Mouse (Mus musculus) forebrain, embryonic 13.5 days (tissue): ENCODE data around the gene Khdrbs1. TPM values are rescaled to one million over a fixed set of nuclear protein-coding genes. Genes with fewer than 3 reads are reported as not detected.
"Not testable (repeated sequence)": the region's sequence is repeated elsewhere in the genome, so short reads cannot be mapped to it uniquely, and the experiment has no call there.

ENCODE experiments used
- ATAC-seq: fragments of 200-750 bp; cut with Nextera tagmentation; 2 replicates; pipeline ENCODE4 v1.8.0; 2017
- H3K27ac ChIP-seq: fragments of 300-500 bp; sonication (generic); 2 replicates; pipeline ENCODE4 v1.5.1; 2015; ENCODE audit warnings: inconsistent platforms, mild to moderate bottlenecking, moderate library complexity
- H3K27me3 ChIP-seq: fragments of 300-500 bp; sonication (generic); 2 replicates; pipeline ENCODE4 v1.6.1; 2015; ENCODE audit warnings: mild to moderate bottlenecking, inconsistent platforms
- H3K36me3 ChIP-seq: fragments of 300-500 bp; sonication (generic); 2 replicates; pipeline ENCODE4 v1.6.1; 2015; ENCODE audit warnings: mild to moderate bottlenecking, inconsistent platforms; ENCODE audit not compliant: poor library complexity, severe bottlenecking
- H3K4me1 ChIP-seq: fragments of 300-500 bp; sonication (generic); 2 replicates; pipeline ENCODE4 v1.6.1; 2015; ENCODE audit warnings: inconsistent platforms
- H3K4me2 ChIP-seq: fragments of 300-500 bp; sonication (generic); 2 replicates; pipeline ENCODE4 v1.6.1; 2015; ENCODE audit warnings: inconsistent platforms, mild to moderate bottlenecking, moderate library complexity
- H3K4me3 ChIP-seq: fragments of 300-500 bp; sonication (generic); 2 replicates; pipeline ENCODE4 v1.5.1; 2015; ENCODE audit warnings: mild to moderate bottlenecking, inconsistent platforms
- H3K9ac ChIP-seq: fragments of 300-500 bp; sonication (generic); 2 replicates; pipeline ENCODE4 v1.6.1; 2015; ENCODE audit warnings: mild to moderate bottlenecking, inconsistent platforms
- H3K9me3 ChIP-seq: fragments of 300-500 bp; sonication (generic); replicated peaks from 2 replicates; pipeline ENCODE4 v1.6.1; 2016; ENCODE audit warnings: inconsistent platforms
- WGBS: fragments of 180-500 bp; shearing (Covaris S2); methylation state at CpG from one replicate; pipeline ENCODE4 v1.1.7; 2015; 5-methylcytosine and 5-hydroxymethylcytosine counted together
- polyA plus RNA-seq: library from polyadenylated mRNA; unstranded; fragments of >200 nt; fragmentation: Nextera tagmentation; extraction: Ambion mirVana; gene quantifications from 2 replicates; pipeline ENCODE4 v1.2.1, GENCODE M21; 2015

The Khdrbs1 gene
- polyA plus RNA-seq, 1 experiment from 2014 or later: 190 TPM

DNA sequence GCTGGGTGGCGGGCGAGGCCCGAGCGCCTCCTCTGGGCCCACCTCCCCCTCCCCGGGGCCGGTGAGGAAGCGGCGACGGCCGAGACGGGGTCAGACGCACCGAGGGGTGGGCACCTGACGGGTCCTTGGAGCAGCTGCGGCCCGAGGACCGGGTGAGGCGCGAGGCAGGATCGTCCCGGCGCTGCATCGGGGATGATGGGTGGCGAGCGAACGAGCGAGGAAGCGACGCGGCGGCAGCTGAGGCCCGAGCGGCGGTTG is 200 bp downstream of the Khdrbs1 start:
- WGBS: 0% methylated on average over 20 of the region's 34 CpGs
- Histone ChIP-seq H3K27ac (peak overlapping the region; percentile 97), H3K9me3 (no peaks in the 10 kb centered on the region), H3K4me1 (peaks cover 39% of the 10 kb centered on the region), H3K27me3 (no peaks in the 10 kb centered on the region), H3K4me2 (peak overlapping the region; percentile 83), H3K4me3 (peak overlapping the region; percentile 100), H3K36me3 (no peaks in the 10 kb centered on the region), H3K9ac (peak overlapping the region; percentile 100)
- no peak; the same call in 1 of the 2 replicates for ATAC-seq

DNA sequence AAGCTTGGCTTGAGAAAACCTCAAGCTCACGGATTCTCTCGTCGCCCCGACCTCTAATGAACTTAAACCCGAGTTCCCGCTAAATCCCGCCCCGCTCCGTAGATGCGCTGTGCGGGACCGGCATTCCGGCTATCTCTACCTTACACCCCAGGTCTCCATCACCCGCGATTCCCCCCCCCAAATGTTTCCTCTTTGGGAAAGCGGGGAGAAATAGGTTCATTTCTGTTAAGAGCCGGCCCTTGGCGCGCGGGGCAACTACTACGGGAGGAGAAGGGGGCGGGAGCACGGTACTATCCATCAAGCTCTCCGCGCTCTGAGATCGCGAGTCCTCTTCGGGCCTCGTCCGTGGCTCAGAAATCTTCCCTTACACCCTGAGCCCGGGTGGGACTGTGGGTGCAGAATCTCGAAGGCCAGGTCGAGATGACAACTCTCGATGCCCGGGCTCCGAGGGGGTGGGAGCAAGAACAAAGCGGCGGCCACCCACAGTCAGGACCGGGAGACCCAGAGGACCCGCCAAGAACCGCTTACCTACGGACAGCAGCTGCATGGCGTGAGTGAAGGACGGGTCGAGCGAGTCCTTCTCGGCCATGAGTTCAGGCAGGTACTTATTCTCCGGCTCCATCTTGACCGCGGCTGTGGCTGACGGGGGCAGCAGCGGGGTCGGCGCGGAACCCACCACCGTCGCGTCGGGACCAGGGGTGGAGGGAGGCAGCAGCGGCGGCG is 691 bp downstream of the Khdrbs1 start:
- ATAC-seq: peak; percentile 2
- under 1% methylated on average over 61 of the region's 62 CpGs for WGBS

DNA sequence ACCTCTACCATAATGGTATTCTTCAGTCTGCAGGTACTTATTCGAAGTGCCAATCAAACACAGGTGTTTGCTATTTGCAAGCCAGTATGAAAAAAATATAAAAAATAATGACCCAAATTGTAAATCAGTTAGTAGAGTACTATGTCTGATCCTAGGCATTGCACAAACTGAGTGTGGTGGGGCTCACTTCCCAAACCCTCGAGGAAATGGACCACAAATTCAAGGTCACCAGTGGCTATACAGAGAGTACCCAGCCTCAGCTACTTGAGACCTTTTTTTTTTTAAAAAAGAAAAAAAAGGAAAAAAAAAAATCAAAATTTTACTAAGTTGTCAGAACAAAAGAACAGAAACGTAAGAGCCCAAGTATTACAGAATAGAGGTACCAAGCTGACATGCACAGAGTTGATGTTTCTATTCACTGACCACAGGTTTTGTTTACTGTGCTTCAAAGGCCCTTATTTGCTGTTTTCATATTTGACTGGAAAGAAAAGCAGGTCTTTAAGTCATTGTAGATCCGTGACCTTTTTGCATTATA is 2.9 kb downstream of the Khdrbs1 start:
- 71% methylated on average over 4 of the region's 4 CpGs for WGBS
- H3K9ac ChIP-seq: peak overlapping the region; percentile 1; the same call in 1 of the 2 replicates
- H3K4me1 ChIP-seq: peaks cover 50% of the 10 kb centered on the region

More for the DNA sequence above, 691 bp downstream of the Khdrbs1 start:
- Histone ChIP-seq H3K4me2 (peak overlapping the region; percentile 83), H3K4me3 (peak overlapping the region; percentile 100), H3K27me3 (no peaks in the 10 kb centered on the region), H3K4me1 (peaks cover 42% of the 10 kb centered on the region), H3K36me3 (no peaks in the 10 kb centered on the region), H3K9me3 (no peaks in the 10 kb centered on the region), H3K9ac (peak overlapping the region; percentile 100), H3K27ac (peak overlapping the region; percentile 97)

DNA sequence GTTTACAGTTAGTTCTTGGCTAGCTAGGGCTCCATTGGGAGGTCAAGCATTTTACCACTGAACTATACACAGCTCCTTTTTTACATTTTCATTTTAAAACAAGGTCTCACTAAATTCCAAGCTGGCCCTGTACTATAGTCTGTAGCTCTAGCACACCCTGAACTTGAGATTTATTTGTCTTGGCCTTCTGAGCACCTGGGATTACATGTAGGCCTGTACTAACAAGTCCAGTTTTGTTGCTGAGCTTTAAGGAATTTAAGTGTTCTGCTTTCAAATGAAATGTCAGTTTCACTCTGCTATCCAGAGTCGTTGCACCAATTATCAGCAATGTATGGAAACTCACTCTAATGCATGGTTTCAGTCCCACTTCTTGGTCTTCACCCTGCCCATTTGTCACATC is 5.9 kb downstream of the Khdrbs1 start:
- H3K27me3 ChIP-seq: no peaks in the 10 kb centered on the region
- no peaks in the 10 kb centered on the region for H3K9me3 ChIP-seq
- H3K9ac ChIP-seq: no peak overlapping the region
- peaks cover 6% of the 10 kb centered on the region; the same call in 1 of the 2 replicates for H3K36me3 ChIP-seq
- 93% methylated on average over 1 of the region's 1 CpGs for WGBS
- H3K4me3 ChIP-seq: no peak overlapping the region
- no peak overlapping the region for H3K4me2 ChIP-seq
- no peak overlapping the region for H3K27ac ChIP-seq
- ATAC-seq: no peak
- H3K4me1 ChIP-seq: peaks cover 48% of the 10 kb centered on the region

More for the DNA sequence above, 2.9 kb downstream of the Khdrbs1 start:
- Histone ChIP-seq H3K4me2 (peak overlapping the region; percentile 83), H3K27ac (no peak overlapping the region), H3K36me3 (peaks cover 6% of the 10 kb centered on the region; the same call in 1 of the 2 replicates), H3K4me3 (peak overlapping the region; percentile 100), H3K27me3 (no peaks in the 10 kb centered on the region), H3K9me3 (no peaks in the 10 kb centered on the region)
- ATAC-seq: no peak

DNA sequence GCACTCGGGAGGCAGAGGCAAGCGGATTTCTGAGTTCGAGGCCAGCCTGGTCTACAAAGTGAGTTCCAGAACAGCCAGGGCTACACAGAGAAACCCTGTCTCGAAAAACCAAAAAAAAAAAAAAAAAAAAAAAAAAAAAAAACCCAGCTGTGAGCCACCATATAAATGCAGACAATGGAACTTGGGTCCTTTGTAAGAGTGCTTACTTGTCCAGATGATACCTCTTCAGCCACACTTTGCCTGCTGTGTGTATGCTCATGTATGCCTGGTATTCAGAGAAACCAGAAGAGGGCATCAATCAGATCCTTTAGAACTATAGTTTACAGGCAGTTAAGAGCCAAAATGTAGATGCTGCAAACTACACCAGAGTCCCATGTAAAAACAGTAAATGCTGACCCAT is 6.6 kb downstream of the Khdrbs1 start:
- not testable (repeated sequence) for H3K9ac ChIP-seq, H3K27ac ChIP-seq, H3K4me3 ChIP-seq, ATAC-seq, H3K27me3 ChIP-seq, H3K9me3 ChIP-seq, H3K36me3 ChIP-seq, H3K4me2 ChIP-seq
- peaks cover 47% of the 10 kb centered on the region for H3K4me1 ChIP-seq
- WGBS: 93% methylated on average over 4 of the region's 4 CpGs

DNA sequence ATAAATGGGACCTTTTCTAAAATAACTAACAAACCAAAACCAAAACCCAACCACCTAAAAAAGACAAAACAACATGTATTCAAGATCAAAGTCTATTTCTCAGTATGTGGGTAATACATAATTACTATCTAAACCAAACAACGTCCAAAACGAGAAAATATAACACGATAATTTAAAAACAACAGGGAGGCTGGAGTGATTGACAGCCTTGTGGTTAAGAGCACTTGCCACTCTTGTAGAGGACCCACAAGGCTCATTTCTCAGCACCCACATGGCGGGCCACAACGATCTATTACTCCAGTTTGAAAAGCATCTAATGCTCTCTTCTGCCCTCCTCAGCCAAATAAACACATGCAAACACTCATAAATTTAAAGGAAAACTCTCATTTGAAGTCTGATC is 10.7 kb downstream of the Khdrbs1 start:
- no peaks in the 10 kb centered on the region for H3K9me3 ChIP-seq
- no peak for ATAC-seq
- H3K4me2 ChIP-seq: no peak overlapping the region
- no peak overlapping the region for H3K27ac ChIP-seq
- H3K4me1 ChIP-seq: peaks cover 16% of the 10 kb centered on the region
- H3K27me3 ChIP-seq: no peaks in the 10 kb centered on the region
- peaks cover 38% of the 10 kb centered on the region for H3K36me3 ChIP-seq
- WGBS: 72% methylated on average over 5 of the region's 5 CpGs
- H3K4me3 ChIP-seq: no peak overlapping the region
- no peak overlapping the region for H3K9ac ChIP-seq

DNA sequence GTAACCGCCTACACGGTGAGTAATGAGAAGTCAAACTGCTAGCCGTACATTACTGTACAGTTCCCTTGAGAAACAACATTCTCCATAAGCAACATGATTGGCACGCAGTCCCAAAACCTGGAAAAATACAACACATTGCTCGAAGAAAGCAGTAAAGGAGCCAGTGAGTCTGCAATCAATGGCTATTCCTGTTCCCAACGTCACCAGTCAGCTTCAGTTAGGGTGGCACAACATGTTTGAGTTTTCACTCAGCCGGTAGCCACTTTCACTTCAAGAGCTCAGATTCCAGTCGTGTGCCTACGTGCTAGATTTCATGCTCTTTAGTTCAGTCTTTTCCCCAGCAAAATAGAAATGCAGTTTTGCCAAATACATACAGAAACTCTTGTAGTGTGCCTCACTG is 25.8 kb downstream of the Khdrbs1 start:
- H3K4me1 ChIP-seq: no peaks in the 10 kb centered on the region
- no peaks in the 10 kb centered on the region for H3K27me3 ChIP-seq
- ATAC-seq: no peak
- WGBS: 94% methylated on average over 9 of the region's 9 CpGs
- no peak overlapping the region for H3K4me2 ChIP-seq
- no peaks in the 10 kb centered on the region for H3K9me3 ChIP-seq
- no peak overlapping the region for H3K9ac ChIP-seq
- H3K36me3 ChIP-seq: peaks cover 84% of the 10 kb centered on the region
- H3K27ac ChIP-seq: no peak overlapping the region
- no peak overlapping the region for H3K4me3 ChIP-seq

DNA sequence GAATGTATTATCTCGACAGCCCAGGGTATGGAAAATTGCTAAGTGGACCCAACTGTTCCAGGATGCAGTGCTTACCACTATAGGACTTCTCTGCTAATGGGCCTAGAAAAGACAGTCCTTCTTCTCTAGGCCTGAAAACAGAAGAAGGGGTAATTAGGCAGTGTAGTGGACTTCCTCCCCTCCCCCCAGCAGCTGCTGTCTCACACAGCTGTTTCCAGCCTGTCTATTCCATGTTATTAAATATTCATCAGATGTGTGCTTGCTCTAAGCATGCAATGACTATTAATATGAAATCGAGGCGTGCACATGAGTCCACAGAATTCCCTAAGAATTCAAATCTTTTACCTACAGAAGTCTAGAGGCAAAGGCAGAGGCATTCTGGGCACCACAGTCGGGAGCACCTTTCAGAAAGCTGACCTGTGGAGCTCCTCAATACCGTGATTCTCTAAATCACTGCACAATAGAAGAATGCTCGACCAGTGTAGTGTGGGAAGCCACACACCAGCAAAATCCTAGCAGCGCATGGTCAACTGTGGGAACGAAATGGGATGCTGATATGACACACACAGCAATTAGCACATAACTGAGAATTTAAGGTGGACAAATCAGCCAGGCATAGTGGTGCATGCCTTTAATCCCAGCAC is 32.5 kb downstream of the Khdrbs1 start:
- H3K27me3 ChIP-seq: no peaks in the 10 kb centered on the region
- no peak overlapping the region for H3K4me3 ChIP-seq
- peaks cover 87% of the 10 kb centered on the region for H3K36me3 ChIP-seq
- H3K4me1 ChIP-seq: peaks cover 38% of the 10 kb centered on the region
- ATAC-seq: peak; percentile 77
- no peak overlapping the region for H3K9ac ChIP-seq
- no peaks in the 10 kb centered on the region for H3K9me3 ChIP-seq
- H3K4me2 ChIP-seq: 0 out of 2 replicates have a peak overlapping the region, but pooled peaks have one; percentile 4
- peak overlapping the region; percentile 81 for H3K27ac ChIP-seq
- 58% methylated on average over 8 of the region's 8 CpGs for WGBS

DNA sequence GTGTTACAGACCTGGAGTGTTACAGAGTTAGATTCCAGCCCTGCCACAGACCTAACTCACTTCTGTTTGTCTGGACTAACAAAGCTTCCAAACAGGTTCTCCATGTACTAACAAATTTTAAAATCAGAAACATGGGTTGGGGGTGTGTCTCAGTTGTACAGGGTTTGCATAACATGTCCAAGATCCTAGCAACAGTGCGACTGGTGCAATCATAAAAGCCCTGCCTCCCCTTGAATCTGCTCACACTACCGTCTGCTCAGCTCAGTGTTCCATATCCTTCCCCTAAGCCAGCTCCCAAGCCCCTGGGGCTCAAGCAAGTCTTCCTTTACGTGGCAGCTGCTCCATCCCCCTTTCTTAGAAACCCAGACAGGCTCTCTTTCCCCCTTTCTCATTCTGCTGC is 35.4 kb downstream of the Khdrbs1 start:
- H3K4me1 ChIP-seq: peaks cover 61% of the 10 kb centered on the region
- no peak for ATAC-seq
- no peaks in the 10 kb centered on the region for H3K27me3 ChIP-seq
- peak overlapping the region; percentile 52; the same call in 1 of the 2 replicates for H3K27ac ChIP-seq
- no peak overlapping the region for H3K4me3 ChIP-seq
- 32% methylated on average over 3 of the region's 3 CpGs for WGBS
- no peak overlapping the region for H3K9ac ChIP-seq
- H3K36me3 ChIP-seq: peaks cover 79% of the 10 kb centered on the region
- no peaks in the 10 kb centered on the region for H3K9me3 ChIP-seq
- H3K4me2 ChIP-seq: no peak overlapping the region

DNA sequence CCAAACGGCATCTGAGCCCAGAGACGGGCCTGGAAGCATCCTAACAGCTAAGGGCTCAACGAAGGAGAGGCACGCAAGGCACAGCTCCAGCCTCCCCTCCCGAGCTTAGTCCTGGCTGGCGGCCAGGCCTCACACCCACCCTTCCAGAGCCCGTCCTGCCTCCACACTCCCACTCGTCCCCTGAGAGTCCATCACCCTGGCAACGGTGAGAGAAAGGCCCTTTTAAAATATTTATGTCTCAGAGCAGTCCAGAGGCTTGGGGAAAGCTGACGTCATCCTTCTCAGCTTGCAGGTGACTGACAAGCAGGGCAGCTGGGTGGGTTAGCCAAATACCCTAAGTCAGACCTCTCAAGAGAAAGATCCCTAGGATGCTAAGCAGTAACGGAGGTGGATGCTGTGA is 39.6 kb downstream of the Khdrbs1 start:
- ATAC-seq: peak; percentile 87
- 4% methylated on average over 11 of the region's 11 CpGs for WGBS
- Histone ChIP-seq H3K9me3 (no peaks in the 10 kb centered on the region), H3K27ac (peak overlapping the region; percentile 91), H3K4me2 (peak overlapping the region; percentile 15), H3K4me3 (no peak overlapping the region), H3K4me1 (peaks cover 52% of the 10 kb centered on the region), H3K9ac (peak overlapping the region; percentile 48; the same call in 1 of the 2 replicates), H3K27me3 (no peaks in the 10 kb centered on the region), H3K36me3 (peaks cover 37% of the 10 kb centered on the region)

DNA sequence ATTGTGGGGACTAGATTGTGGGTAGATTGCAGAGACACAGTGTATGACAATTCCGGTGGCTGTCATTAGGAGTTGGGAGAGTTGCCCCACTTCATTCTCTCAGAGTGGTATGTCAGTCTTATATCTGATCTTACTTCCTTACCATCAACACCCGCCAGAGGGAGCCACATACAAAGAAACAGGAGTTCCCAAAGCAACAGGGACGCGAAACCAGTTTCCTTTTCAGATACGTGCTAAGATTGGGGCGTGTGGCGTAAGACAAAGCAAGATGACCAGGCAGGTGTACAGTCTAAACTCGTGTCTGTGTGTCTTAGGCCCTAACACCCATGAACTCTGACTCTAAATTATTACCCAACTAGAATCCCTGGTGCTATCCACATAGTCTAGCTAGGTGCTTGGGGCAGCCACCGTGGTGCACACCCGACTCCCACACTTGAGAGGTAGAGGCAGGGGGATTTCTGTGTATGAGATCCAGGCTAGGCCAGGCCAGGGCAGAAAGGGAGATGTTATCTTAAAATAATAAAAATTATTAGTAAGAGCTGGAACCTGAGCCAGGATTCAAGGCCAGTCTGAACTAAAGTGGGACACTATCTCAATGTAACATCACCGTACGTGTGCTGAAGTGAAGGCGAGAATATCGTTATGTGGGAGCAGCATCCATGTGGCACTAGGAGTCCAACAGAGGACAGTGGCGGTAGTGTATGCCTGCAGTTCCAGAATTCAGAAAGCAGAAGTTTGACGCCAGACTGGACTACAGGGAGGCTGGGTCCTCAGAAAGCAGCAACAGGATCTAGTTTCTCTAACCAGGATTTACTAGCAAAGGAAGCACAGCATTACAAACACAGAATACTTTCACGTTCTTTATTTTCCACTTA is 40.4 kb downstream of the Khdrbs1 start:
- no peak overlapping the region for H3K4me3 ChIP-seq
- ATAC-seq: peak; percentile 33

More for the DNA sequence above, 40.4 kb downstream of the Khdrbs1 start:
- Histone ChIP-seq H3K4me2 (peak overlapping the region; percentile 15), H3K9ac (peak overlapping the region; percentile 48), H3K4me1 (peaks cover 50% of the 10 kb centered on the region), H3K9me3 (no peaks in the 10 kb centered on the region), H3K27ac (peak overlapping the region; percentile 91), H3K27me3 (no peaks in the 10 kb centered on the region), H3K36me3 (peaks cover 37% of the 10 kb centered on the region)
- 40% methylated on average over 17 of the region's 17 CpGs for WGBS
